Mouse (Mus musculus): ENCODE data around the gene Arl4c.

Gene Arl4c

DNA sequence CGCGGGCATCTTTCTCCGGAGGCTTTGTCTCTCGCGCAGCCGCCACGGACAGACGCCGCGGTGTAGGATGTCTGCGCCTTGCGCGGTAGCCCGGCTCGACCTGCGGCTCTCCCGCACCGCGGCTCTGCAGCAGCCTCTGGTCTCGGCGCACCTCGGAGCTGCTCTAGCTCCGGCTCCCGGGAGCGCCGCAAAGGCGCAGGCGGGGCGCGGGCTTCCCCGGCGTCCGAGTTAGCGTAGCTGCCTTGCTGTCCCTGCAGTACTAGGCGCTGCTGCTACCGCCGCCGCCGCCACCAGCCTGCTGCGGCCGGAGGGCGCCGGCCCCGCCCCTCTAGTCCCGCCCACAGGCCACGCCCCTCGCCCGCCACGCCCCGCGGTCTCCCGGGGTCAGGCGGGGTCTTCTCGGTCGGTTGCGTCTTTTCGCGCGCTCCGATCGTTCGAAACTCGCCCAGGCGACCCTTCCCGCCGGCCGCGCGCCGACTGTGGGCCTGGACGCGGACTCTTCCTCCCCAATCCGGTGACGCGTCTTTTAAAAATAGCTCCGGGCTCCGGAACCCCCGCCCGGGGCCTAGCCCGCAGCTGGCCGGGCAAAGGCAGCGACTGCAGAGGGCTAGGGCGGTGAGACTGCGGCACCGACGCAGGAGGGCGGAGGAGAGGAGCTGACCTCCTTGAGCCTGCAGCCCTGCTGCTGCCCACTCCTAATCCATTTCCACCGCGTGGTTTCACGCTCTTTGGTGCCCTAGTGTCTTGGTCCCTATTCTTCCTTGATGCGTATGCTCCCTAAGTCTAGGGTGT lies at the start of gene Arl4c:
TSS of gene Arl4c (minus strand) at position 352 of the 792 bp plus-strand sequence.
- peak; percentile 79 to 90 for DNase-seq

- DNase-seq = no peak
These were observed 49.3 kb upstream of the Arl4c start for GRCm38 (mm10) chr1:88751332-88751731.

DNA sequence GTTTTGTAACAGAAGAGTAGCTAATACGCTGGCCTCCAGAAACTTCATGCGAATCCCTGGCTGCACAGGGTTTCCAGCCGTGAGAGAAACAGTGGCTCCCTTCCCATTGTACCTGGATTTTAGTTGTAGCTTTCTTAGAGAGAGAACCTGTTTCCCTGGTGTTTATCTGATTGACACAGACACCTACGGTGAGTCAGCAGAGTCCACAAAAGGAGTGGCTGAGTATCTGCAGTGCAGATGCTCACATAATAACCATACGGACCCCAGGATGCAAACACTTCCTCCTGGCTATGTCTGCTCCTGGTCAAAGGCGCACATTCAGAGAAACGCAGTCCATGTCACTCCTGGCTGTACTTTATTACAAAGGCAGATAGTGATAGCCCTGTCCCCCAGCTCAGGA lies 48.6 kb upstream of the Arl4c start:
- no peak for DNase-seq

DNA sequence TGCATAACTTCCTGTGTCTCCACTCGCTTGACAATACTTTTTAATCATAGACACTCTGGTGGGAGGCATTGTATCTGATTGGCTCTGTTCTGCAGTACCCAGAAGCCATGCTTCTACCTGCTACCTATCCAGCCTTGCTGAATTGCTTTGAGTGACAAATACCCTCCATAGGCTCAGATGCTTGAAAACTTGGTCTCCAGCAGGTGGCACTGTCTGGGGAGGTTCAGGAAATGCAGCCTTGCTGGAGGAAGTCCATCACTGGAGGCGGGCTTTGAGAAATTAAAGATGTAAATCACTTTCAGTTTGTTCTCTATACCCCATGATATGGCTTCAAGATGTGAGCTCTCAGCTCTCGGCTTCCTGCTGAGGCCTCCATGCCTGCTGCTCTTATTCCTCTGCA lies 48.1 kb upstream of the Arl4c start:
- DNase-seq = no peak

DNA sequence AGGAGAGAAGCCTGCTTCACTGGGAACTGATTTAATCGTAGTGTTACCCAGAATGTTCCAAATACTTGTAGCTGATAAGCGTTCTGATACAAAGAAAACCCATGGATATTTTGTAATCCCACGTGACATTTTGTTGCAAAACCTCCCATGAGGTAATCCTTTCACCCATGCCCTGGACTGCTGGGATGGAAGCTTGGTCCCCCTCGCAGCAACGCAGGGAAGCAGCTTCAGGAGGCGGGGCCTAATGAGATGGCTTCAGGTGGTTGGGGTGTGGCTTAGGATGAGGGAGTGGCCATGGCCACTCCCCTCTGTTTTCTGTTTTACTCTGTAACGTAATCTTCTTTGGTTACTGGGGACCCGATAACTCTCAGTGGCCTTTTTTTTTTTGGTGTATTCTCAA lies 47.1 kb upstream of the Arl4c start:
- no peak for DNase-seq

DNA sequence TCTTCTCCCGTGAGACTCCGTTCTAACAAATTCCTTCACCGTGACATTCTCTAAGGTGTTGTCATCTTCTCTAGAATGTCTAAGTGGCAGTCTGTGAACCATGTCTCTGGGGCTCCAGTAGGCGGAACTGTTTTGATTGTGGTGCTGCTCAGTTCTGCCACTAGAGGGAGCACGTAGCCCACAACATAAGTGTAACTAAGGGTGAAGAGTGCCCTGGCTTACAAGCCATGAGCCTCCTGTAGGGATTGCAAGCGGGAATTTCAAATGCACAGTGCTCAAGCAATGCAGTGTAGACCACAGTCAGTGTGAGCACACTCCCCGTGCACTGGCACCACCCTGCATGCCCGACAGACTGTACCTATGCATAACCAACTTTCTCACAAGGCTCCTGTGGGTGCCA lies 43.2 kb upstream of the Arl4c start:
- peak; percentile 82 to 83 for DNase-seq

- no peak for DNase-seq
These were observed 42.2 kb upstream of the Arl4c start for GRCm38 (mm10) chr1:88744261-88744660.

DNA sequence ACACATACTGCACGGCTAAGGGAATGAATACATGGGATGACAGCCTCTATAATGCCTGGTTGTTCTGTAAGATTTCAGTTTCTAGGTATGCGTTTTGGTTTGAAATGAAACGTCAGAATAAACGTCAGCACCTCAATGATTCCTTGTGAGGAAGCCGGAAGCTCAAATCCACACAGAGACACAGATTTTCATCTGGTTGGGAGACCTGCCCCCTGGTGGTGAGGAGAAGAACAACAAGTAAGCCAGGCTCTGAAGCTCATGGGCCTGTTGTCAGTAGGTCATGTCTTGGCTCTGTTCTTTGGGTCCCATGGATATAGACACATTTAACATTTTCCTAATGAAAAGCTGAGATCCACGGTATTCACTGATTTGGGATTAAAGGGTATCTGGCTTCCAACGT lies 40.4 kb upstream of the Arl4c start:
- DNase-seq = peak; percentile 65 to 73

- peak; percentile 34 to 46 for DNase-seq
These were observed 37.5 kb upstream of the Arl4c start for GRCm38 (mm10) chr1:88739546-88739945.

DNA sequence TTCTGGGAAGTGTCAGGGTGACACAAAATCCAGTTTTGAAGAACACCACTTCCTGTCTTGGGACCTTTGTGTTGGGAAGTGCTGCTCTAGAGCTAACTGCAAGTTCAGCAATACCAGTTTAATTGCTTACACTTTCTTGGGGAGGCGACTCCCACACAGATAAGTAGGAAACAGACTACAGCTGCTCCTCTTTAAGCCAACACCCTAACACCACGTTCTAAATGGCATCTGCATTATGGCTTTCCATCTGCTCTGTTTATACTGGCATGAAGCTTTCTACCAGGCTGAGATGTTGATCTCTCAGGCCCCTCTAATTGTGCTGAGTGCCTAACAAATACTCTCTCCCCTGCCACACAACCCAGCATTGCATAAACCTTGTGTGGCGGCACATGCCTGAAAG lies 36.9 kb upstream of the Arl4c start:
- DNase-seq = no peak

DNA sequence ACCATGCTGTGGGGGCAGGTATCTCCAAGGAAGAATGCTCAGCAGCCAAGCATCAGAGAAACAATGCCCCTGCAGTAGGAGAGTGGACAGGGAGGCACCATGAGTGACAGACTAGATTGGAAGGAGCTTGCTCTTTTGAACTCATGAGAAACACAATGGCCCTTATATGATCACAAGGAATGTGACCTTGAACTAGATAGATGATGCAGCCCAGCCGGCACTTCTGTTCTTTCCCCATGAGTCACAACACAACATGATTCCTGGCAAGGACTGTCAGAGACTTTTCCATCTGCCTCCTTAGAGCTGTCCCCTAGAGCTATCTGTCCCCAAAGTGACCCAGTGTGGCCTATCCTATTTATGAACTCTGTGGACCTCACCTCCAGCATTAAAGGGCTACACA lies 27.5 kb upstream of the Arl4c start:
- no peak for DNase-seq

GRCm38 (mm10) chr1:88727369-88727768 lies 25.3 kb upstream of the Arl4c start:
- DNase-seq = no peak

GRCm38 (mm10) chr1:88725716-88726115 lies 23.7 kb upstream of the Arl4c start:
- DNase-seq = no peak

DNA sequence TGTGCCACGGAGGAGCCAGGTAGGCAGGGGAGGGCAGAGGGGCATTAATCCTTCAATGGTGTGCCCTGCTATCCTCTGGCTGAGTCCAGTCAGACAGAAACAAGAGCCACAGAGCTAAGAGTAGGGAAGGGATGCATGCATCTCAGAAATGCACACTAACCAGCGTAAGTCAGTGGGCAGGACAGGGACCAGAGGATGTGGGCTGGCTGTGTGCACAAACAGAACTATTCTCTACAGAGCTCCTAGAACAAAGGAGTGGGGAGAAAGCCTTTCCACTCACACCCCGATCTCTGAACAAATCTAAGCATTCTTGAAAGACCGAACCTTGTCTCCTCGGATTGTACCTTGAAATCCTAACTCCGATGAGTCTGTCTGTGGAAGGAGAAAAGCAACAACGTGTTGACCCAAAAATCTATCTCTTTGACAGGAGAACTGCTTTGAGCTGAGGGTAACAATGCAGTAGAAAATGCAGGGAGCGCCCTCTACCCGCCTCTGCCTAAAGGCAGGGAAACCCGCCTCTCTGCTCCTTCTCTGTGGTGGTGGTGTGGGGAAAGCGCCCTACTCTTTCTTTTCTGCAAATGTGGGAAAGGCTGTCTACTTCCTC lies 18.7 kb upstream of the Arl4c start:
- no peak for DNase-seq

DNA sequence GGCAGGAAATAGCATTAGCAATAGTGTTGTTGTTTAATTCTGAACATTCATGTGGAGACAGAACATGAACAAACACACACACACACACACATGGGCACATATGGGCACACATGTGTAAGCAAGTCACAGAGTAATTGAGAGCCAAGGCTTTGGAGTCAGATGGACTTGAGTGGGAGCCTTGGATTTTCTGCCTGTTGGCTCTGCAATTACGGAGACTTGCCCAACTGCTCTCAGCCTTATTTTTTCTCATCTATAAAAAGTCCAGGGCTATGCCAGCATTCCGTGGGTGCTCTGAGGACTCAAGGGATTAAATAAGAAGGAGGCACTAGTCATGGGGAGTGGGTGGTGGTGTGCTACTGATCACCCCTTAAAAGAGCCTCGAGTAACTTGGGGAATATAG lies 16.5 kb upstream of the Arl4c start:
- DNase-seq = no peak

GRCm38 (mm10) chr1:88717736-88718135 lies 15.7 kb upstream of the Arl4c start:
- DNase-seq = no peak

DNA sequence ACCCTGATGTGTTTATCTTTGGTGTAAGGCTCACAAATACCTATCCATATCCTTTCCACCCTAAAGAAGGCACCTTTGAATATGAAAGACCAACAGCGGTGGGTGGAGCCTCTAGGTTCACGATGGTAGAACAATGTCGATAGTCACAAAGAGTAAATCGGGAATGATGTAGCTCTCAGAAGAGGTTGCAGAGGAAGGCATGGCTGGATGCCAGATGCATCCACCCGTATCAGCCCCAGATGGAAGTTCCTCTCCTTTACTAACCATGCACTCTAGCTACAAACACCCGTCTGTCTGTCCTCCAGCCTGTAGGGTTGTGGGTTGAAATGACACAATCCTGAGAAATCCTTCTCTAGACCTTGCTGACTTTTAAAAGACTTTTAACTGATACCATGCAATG lies 10.0 kb upstream of the Arl4c start:
- no peak for DNase-seq

DNA sequence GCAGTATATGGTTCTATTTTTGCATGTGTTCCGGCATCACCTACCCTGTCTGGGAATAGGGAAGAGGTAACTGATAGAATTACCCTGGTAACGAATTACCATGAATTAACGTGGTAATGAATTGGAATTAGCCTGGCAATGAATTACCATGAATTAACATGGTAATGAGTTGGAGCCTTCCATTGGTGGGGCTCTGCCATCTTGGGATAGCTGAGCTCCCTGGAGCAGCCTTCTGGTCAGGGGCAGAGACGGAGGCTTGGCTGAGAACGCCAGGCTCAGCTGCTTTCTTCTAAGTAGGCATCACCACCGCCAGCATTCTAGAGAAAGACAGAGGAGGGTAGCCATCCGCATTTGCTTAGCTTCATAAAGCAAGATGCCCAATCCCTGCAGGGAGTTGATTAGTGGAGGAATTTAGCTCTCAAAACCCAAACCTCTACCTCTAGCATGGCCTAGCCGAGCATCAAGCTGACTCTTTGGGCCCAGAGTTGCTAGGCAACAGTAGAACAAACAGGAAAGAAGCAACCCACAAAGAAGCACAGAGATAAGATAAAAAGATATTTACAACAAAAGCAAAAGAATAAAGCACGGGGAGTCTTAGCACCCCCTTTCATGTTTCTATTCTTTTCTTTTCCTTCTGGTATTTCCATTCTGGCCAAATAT lies 6.8 kb upstream of the Arl4c start:
- no peak for DNase-seq

GRCm38 (mm10) chr1:88708191-88708590 lies 6.2 kb upstream of the Arl4c start:
- no peak for DNase-seq

- DNase-seq = no peak
These were observed 5.5 kb upstream of the Arl4c start for GRCm38 (mm10) chr1:88707536-88707935.

- DNase-seq = peak; percentile 94 to 96
These were observed 3.8 kb upstream of the Arl4c start for GRCm38 (mm10) chr1:88705799-88706198.

DNA sequence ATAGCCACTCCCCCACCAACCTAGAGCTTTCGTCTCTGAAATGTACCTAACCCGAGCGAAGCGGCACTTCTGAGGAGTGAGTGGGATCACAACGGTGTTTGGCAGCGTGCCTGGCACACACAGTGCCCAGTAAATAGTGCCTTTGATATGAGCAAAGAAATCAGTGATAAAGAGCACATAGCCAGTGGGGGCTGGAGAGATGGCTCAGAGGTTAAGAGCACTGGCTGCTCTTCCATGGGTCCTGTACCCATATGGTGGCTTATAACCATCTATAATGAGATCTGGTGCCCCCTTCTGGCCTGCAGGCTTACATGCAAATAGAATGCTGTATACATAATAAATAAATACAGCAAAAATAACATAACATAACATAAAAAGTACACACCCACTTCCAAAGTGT lies 3.0 kb upstream of the Arl4c start:
- DNase-seq = peak; percentile 45 to 49

- peak; percentile 52 to 79 for DNase-seq
These were observed 810 bp downstream of the Arl4c start for GRCm38 (mm10) chr1:88700961-88701861.
